Mouse (Mus musculus) heart, embryonic 11.5 days (tissue): Measurements from ENCODE around the gene Mapk9. TPM values are rescaled to one million over a fixed set of nuclear protein-coding genes. Genes with fewer than 3 reads are reported as not detected.

Source experiments
- ATAC-seq: fragments of 200-750 bp; cut with Nextera tagmentation; replicated peaks from 2 replicates; pipeline ENCODE4 v1.8.0; 2017; ENCODE audit warnings: moderate library complexity; ENCODE audit not compliant: insufficient number of reproducible peaks, low FRiP score, low TSS enrichment
- H3K27ac ChIP-seq: fragments of 300-500 bp; sonication (generic); 2 replicates; pipeline ENCODE4 v1.5.1; 2014; ENCODE audit warnings: mild to moderate bottlenecking, low read depth, low read length
- H3K27me3 ChIP-seq: fragments of 300-500 bp; sonication (generic); 2 replicates; pipeline ENCODE4 v1.6.1; 2014; ENCODE audit warnings: mild to moderate bottlenecking, low read length, mixed read lengths; ENCODE audit not compliant: control insufficient read depth, insufficient read depth
- H3K36me3 ChIP-seq: fragments of 300-500 bp; sonication (generic); 2 replicates; pipeline ENCODE4 v1.6.1; 2014; ENCODE audit warnings: mild to moderate bottlenecking, low read length, moderate library complexity, mixed read lengths; ENCODE audit not compliant: control insufficient read depth, insufficient read depth
- H3K4me1 ChIP-seq: fragments of 300-500 bp; sonication (generic); 2 replicates; pipeline ENCODE4 v1.6.1; 2014; ENCODE audit warnings: low read length; ENCODE audit not compliant: control insufficient read depth, insufficient read depth
- H3K4me2 ChIP-seq: fragments of 300-500 bp; sonication (generic); 2 replicates; pipeline ENCODE4 v1.6.1; 2014; ENCODE audit warnings: mild to moderate bottlenecking, moderate library complexity
- H3K4me3 ChIP-seq: fragments of 300-500 bp; sonication (generic); 2 replicates; pipeline ENCODE4 v1.5.1; 2014; ENCODE audit warnings: low read depth, low read length
- H3K9ac ChIP-seq: fragments of 300-500 bp; sonication (generic); 2 replicates; pipeline ENCODE4 v1.6.1; 2014; ENCODE audit warnings: mild to moderate bottlenecking, low read depth, low read length, moderate library complexity
- H3K9me3 ChIP-seq: fragments of 300-500 bp; sonication (generic); replicated peaks from 2 replicates; pipeline ENCODE4 v1.6.1; 2016; ENCODE audit warnings: low read length; ENCODE audit not compliant: control insufficient read depth
- WGBS: fragments of 180-500 bp; shearing (Covaris S2); extraction: QIAGEN DNeasy Blood & Tissue Kit; methylation state at CpG from one replicate; pipeline ENCODE4 v1.1.7; 2014; ENCODE audit not compliant: insufficient replicate concordance; 5-methylcytosine and 5-hydroxymethylcytosine counted together
- polyA plus RNA-seq: library from polyadenylated mRNA; unstranded; fragments of >200 nt; fragmentation: Nextera tagmentation; extraction: Ambion mirVana; gene quantifications from 2 replicates; pipeline ENCODE4 v1.2.1, GENCODE M21; 2014

The Mapk9 gene
- polyA plus RNA-seq, 1 experiment from 2014 or later: 35.8 TPM

GRCm38 (mm10) chr11:49818869-49819566 lies 27.5 kb upstream of the Mapk9 start:
- WGBS: 84% methylated on average over 15 of the region's 15 CpGs
- ATAC-seq: no peak

GRCm38 (mm10) chr11:49819676-49820075 lies 26.9 kb upstream of the Mapk9 start:
- ATAC-seq: no peak
- Histone ChIP-seq H3K9ac (no peak overlapping the region), H3K4me2 (no peak overlapping the region), H3K4me1 (no peaks in the 10 kb centered on the region), H3K36me3 (peaks cover 4% of the 10 kb centered on the region; the same call in 1 of the 2 replicates), H3K9me3 (no peaks in the 10 kb centered on the region), H3K27ac (no peak overlapping the region), H3K4me3 (no peak overlapping the region), H3K27me3 (no peaks in the 10 kb centered on the region)
- 92% methylated on average over 7 of the region's 7 CpGs for WGBS

More at GRCm38 (mm10) chr11:49818869-49819566, 27.5 kb upstream of the Mapk9 start:
- Histone ChIP-seq H3K4me1 (no peaks in the 10 kb centered on the region), H3K27me3 (no peaks in the 10 kb centered on the region), H3K27ac (no peak overlapping the region), H3K9ac (no peak overlapping the region), H3K4me3 (no peak overlapping the region), H3K36me3 (peaks cover 3% of the 10 kb centered on the region; the same call in 1 of the 2 replicates), H3K4me2 (no peak overlapping the region), H3K9me3 (no peaks in the 10 kb centered on the region)

GRCm38 (mm10) chr11:49820928-49821327 lies 25.6 kb upstream of the Mapk9 start:
- Histone ChIP-seq H3K4me3 (no peak overlapping the region), H3K27ac (no peak overlapping the region)

GRCm38 (mm10) chr11:49821546-49821945 lies 25.0 kb upstream of the Mapk9 start:
- Histone ChIP-seq H3K9me3 (no peaks in the 10 kb centered on the region), H3K4me2 (no peak overlapping the region), H3K27ac (no peak overlapping the region), H3K4me1 (no peaks in the 10 kb centered on the region), H3K27me3 (no peaks in the 10 kb centered on the region), H3K4me3 (no peak overlapping the region), H3K9ac (no peak overlapping the region), H3K36me3 (peaks cover 4% of the 10 kb centered on the region; the same call in 1 of the 2 replicates)
- 77% methylated on average over 2 of the region's 2 CpGs for WGBS
- ATAC-seq: no peak

More at GRCm38 (mm10) chr11:49820928-49821327, 25.6 kb upstream of the Mapk9 start:
- Histone ChIP-seq H3K9ac (no peak overlapping the region), H3K36me3 (peaks cover 4% of the 10 kb centered on the region; the same call in 1 of the 2 replicates), H3K27me3 (no peaks in the 10 kb centered on the region), H3K9me3 (no peaks in the 10 kb centered on the region), H3K4me1 (no peaks in the 10 kb centered on the region), H3K4me2 (no peak overlapping the region)
- no peak for ATAC-seq
- 69% methylated on average over 2 of the region's 2 CpGs for WGBS

GRCm38 (mm10) chr11:49822337-49822736 lies 24.2 kb upstream of the Mapk9 start:
- Histone ChIP-seq H3K4me3 (no peak overlapping the region), H3K9me3 (no peaks in the 10 kb centered on the region), H3K4me2 (no peak overlapping the region), H3K9ac (no peak overlapping the region), H3K27me3 (no peaks in the 10 kb centered on the region), H3K27ac (no peak overlapping the region), H3K36me3 (peaks cover 4% of the 10 kb centered on the region; the same call in 1 of the 2 replicates), H3K4me1 (no peaks in the 10 kb centered on the region)
- WGBS: 83% methylated on average over 2 of the region's 2 CpGs
- no peak for ATAC-seq

GRCm38 (mm10) chr11:49824896-49825295 lies 21.7 kb upstream of the Mapk9 start:
- no peaks in the 10 kb centered on the region for H3K9me3 ChIP-seq
- no peak for ATAC-seq
- peaks cover 4% of the 10 kb centered on the region for H3K36me3 ChIP-seq
- no peak overlapping the region for H3K27ac ChIP-seq
- H3K4me3 ChIP-seq: no peak overlapping the region
- H3K27me3 ChIP-seq: no peaks in the 10 kb centered on the region
- no peak overlapping the region for H3K4me2 ChIP-seq
- no peaks in the 10 kb centered on the region for H3K4me1 ChIP-seq
- H3K9ac ChIP-seq: no peak overlapping the region
- 43% methylated on average over 2 of the region's 2 CpGs for WGBS

GRCm38 (mm10) chr11:49827243-49827642 lies 19.3 kb upstream of the Mapk9 start:
- Histone ChIP-seq H3K9me3 (no peaks in the 10 kb centered on the region), H3K27ac (no peak overlapping the region), H3K4me1 (no peaks in the 10 kb centered on the region), H3K4me2 (no peak overlapping the region), H3K4me3 (no peak overlapping the region), H3K36me3 (peaks cover 4% of the 10 kb centered on the region), H3K27me3 (no peaks in the 10 kb centered on the region), H3K9ac (no peak overlapping the region)
- 54% methylated on average over 6 of the region's 6 CpGs for WGBS
- no peak for ATAC-seq

- ATAC-seq: no peak
- H3K27ac ChIP-seq: no peak overlapping the region
- peaks cover 4% of the 10 kb centered on the region for H3K36me3 ChIP-seq
Measured at GRCm38 (mm10) chr11:49829176-49829745, 17.3 kb upstream of the Mapk9 start.

More at GRCm38 (mm10) chr11:49829176-49829745, 17.3 kb upstream of the Mapk9 start:
- Histone ChIP-seq H3K4me1 (no peaks in the 10 kb centered on the region), H3K9ac (no peak overlapping the region), H3K4me2 (no peak overlapping the region), H3K9me3 (no peaks in the 10 kb centered on the region), H3K4me3 (no peak overlapping the region), H3K27me3 (no peaks in the 10 kb centered on the region)
- 70% methylated on average over 7 of the region's 7 CpGs for WGBS
